Mouse (Mus musculus) cerebellum, adult 9-10 months (tissue): ENCODE results near the gene Olfr107.

ENCODE experiments used
- DNase-seq: peaks from one replicate; pipeline ENCODE4 v3.0.0; 2022

Gene Olfr107

DNA sequence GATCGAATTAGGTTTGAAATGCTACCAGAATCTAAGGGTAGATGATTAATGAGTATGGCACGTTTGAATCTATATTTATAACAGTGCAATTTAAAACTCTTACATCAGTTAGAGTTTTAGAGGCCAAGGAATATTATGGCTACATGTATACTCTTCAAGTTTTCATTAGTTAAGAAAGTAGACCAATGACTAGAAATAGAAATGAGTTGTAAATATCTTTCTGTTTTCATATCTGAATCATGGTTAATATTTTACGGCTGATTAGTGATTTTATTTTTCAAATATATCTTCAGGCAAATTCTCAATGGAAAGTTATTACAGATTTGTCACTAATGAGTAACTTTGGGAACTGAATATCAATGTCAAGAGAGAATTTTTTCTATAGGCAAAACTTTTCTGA, at the start of gene Olfr107:
Gene Olfr107 (plus strand): TSS at position 301 of the 400 bp plus-strand sequence.
- DNase-seq: no peak

GRCm38 (mm10) chr17:37359282-37359681, 39.7 kb upstream of the Olfr107 start, which contains the start of gene Olfr104-ps:
Gene Olfr104-ps, plus strand, starts transcription at chr17:37359582.
- DNase-seq: no peak

DNA sequence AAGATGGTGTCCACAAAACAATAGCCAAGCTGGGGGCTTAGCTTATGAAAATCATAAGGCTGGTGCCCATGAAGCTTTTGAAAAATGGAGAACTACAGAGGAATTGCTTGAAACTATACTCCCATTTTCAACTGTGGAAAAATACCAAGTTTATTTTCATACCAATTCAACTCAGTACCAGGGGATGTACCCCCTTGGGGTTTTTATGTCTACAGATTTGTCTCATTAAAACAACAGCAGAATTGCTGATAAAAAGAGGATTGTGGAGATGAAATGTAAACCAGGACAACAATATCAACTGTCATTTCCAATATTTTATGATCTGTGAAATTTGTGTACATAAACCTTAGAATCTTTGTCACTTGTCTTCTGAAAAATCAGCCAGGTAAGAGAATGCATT, 20.3 kb upstream of the Olfr107 start, which contains the start of gene Olfr105-ps:
Gene Olfr105-ps (plus strand): TSS at position 301 of the 400 bp plus-strand sequence.
- no peak for DNase-seq

DNA sequence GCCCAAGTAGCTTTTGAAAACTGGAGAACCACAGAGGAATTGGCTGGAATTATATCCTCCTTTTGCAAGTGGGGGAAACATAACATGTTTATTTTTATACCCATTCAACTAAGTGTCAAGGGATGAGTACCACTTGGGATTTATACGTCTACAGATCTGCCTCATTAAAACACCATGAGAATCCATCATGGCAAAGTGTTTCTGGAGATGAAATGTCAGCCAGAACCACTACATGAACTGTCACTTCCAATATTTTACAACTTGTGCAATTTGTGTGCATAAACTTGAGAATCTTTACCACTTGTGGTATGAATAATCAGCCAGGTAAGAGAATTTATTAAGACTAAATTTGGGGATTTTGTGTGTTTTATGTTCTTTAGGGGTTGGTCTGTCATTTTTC, 8.9 kb upstream of the Olfr107 start, which contains the start of gene Olfr106-ps:
Gene Olfr106-ps (plus strand): TSS at position 301 of the 400 bp plus-strand sequence.
- DNase-seq: no peak

- DNase-seq: no peak
Measured at GRCm38 (mm10) chr17:37413380-37413779, 14.4 kb downstream of the Olfr107 start.

DNA sequence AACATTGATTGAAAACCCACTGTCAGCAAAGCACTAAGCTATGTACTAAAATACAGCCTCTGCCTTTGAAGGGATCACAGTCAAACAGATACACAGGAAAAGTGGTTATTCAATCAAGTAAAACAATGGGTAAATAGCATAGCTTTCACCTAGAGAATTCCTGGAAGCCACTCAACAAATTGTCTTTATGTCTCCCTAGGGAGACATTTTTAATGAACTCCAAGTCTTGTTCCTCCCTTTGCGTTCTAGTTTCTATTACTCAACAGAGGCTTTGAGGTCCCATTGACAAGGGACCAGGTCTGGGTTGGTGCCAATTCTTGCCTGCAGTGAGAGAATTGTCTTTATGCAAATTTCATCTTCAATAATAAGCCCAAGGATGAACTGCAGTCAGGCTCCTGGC, 46.2 kb downstream of the Olfr107 start, which contains the start of gene Olfr108:
Gene Olfr108 (plus strand): TSS at position 301 of the 400 bp plus-strand sequence.
- no peak for DNase-seq
